Mouse (Mus musculus): ENCODE data around the gene Lpar1. TPM values are rescaled to one million over a fixed set of nuclear protein-coding genes. Genes with fewer than 3 reads are reported as not detected.

The Lpar1 gene
- polyA plus RNA-seq, 1 experiment from 2014 or later: 38.6 TPM

DNA sequence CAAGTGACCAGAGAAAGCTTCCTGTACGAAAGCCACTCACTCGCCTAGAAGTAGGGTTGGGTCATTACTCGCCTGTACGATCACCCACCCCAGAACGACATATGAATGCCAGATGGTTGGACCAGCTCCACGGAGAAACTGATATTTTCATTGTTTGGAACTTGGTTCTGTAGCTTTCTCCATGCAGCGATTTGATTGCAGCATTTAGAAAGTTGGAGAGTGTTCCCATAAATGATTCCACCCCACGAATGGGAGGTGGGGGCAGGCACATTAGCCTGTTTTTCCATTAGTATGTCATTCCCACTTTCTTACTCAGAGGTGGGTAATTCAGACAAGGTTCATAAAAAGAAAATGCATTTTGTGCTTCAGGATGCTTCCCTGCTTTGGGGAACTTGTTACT, 14.8 kb upstream of the Lpar1 start:
- Histone ChIP-seq H3K9me3 (no peaks in the 10 kb centered on the region), H3K36me3 (no peaks in the 10 kb centered on the region)
- 64% methylated on average over 8 of the region's 8 CpGs for WGBS

DNA sequence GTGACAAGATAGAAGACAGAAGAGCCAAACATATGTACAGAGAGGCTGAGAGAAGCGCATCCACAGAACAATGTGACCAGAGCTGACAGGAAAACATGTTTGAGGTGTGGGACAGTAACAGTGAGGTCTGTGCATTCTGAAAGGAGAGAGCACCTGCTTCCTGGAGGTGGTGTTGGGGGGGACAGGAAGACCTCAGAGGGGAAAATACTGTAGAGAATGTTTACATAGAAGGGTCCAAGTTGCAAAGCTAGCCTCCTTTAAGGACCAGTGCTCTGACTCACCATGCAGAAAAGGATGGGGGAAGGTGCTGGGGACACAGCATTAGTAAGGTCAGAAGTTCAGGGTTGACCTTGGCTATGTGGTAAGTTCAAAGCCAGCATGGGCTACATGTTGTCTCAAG, 9.1 kb upstream of the Lpar1 start:
- H3K4me2 ChIP-seq: no peak overlapping the region
- H3K27me3 ChIP-seq: no peaks in the 10 kb centered on the region
- no peaks in the 10 kb centered on the region for H3K4me1 ChIP-seq
- no peak overlapping the region for H3K9ac ChIP-seq
- H3K9me3 ChIP-seq: no peaks in the 10 kb centered on the region
- no peak for ATAC-seq (ENCODE audit: borderline replicate concordance, extremely low read depth, low FRiP score, low TSS enrichment)
- no peaks in the 10 kb centered on the region for H3K36me3 ChIP-seq
- 79% methylated on average over 1 of the region's 1 CpGs for WGBS
- H3K27ac ChIP-seq: no peak overlapping the region
- no peak overlapping the region for H3K4me3 ChIP-seq

More for the DNA sequence above, 14.8 kb upstream of the Lpar1 start:
- Histone ChIP-seq H3K9ac (no peak overlapping the region), H3K27ac (no peak overlapping the region), H3K4me2 (no peak overlapping the region), H3K4me1 (no peaks in the 10 kb centered on the region), H3K27me3 (no peaks in the 10 kb centered on the region), H3K4me3 (no peak overlapping the region)
- no peak for ATAC-seq (ENCODE audit: borderline replicate concordance, extremely low read depth, low FRiP score, low TSS enrichment)

DNA sequence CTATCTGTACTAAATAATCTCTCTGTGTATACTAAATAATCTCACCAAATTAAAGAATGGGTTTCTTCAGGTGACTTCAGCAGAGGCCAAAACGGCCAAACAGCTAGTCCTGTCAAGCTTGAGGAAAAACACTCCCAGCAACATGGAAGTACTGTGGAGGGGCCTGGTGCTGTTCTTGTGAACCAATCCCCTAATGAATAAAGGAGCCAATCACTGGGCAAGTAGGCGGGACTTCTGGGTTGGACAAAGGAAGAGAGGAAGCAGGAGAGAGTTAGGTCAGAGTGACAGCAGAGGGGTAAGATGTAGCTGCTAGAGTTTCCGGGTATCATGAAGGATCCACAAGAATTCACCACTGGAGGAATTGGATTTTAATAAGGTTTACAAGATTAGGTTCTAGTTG, 3.3 kb upstream of the Lpar1 start:
- Histone ChIP-seq H3K36me3 (no peaks in the 10 kb centered on the region), H3K4me2 (no peak overlapping the region), H3K4me3 (no peak overlapping the region), H3K9me3 (no peaks in the 10 kb centered on the region), H3K27me3 (no peaks in the 10 kb centered on the region), H3K9ac (no peak overlapping the region), H3K4me1 (peaks cover 12% of the 10 kb centered on the region), H3K27ac (no peak overlapping the region)
- no peak for ATAC-seq (ENCODE audit: borderline replicate concordance, extremely low read depth, low FRiP score, low TSS enrichment)
- WGBS: 75% methylated on average over 3 of the region's 3 CpGs

DNA sequence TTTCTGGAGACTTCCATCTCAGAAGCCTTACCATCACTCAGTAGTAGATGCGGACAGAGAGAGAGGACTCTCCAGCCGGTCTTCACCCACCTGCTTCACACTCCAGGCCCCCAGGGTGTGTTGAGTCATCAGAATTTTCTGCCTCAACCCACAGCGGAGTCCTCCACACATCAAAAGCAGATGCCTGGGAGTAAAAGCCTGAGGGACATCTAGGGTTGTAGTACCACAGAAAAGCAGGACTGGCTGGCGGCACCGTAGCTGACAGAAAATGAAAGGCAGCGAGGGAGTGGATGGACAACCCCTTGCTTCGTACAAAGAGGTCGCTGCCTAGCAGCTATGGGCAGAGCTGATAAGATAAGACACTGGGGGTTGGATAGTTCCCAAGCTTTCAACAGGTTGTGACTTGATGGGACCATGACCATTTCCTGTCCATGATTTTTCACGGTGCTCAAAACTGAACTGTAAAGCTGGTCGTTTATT, 701 bp upstream of the Lpar1 start:
- no peaks in the 10 kb centered on the region for H3K36me3 ChIP-seq
- H3K27me3 ChIP-seq: no peaks in the 10 kb centered on the region
- peak overlapping the region; percentile 94 for H3K4me2 ChIP-seq
- ATAC-seq (ENCODE audit: borderline replicate concordance, extremely low read depth, low FRiP score, low TSS enrichment): no peak
- peak overlapping the region; percentile 71; the same call in 1 of the 2 replicates for H3K4me3 ChIP-seq
- peaks cover 15% of the 10 kb centered on the region for H3K4me1 ChIP-seq
- peak overlapping the region; percentile 88; the same call in 1 of the 2 replicates for H3K27ac ChIP-seq
- H3K9me3 ChIP-seq: no peaks in the 10 kb centered on the region
- 45% methylated on average over 10 of the region's 10 CpGs for WGBS
- H3K9ac ChIP-seq: no peak overlapping the region

DNA sequence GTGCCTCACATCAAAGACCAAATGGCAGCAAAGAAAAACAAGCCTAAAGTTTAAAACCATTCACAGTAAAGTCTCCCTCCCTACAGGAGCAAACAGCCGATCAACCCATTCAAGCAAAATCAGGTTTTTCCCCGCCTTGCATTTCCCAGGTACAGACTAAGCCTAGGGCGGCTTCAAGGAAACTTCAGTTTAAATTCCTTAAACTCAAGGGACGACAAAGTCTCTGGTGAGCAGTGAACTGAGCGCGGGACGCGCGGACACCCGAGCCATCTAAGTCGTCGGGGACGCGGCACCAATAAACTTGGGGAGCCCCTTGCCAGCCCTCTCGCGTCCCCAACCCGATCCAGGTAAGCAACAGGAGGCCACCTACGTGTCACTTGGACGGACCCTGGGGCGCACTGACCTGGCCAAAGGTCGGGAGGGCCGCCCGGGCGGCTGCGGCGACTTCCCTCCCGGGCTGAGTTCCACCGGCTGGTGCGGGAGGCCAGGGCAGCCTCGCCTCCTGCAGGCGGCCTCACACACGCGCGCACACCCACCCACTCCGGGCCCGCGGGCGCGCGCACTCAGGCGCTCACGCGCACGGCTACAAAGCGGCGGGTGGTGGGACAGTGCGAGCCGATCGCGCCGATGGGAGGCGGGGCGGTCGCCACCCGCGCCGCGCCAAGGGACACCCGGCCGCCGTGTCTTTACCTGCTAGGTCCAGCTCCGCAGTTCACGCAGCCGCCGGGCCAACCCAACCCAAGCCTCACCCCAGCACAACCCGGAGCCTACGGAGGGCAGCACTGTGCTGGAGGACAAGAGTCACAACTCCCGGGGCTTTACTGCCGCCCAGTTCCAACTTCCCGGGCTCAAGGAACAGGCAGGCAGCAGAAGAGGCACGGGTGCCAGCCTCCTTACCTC, 717 bp downstream of the Lpar1 start:
- under 1% methylated on average over 58 of the region's 71 CpGs for WGBS
- ATAC-seq (ENCODE audit: borderline replicate concordance, extremely low read depth, low FRiP score, low TSS enrichment): peak; percentile 91
- peaks cover 23% of the 10 kb centered on the region for H3K4me1 ChIP-seq

DNA sequence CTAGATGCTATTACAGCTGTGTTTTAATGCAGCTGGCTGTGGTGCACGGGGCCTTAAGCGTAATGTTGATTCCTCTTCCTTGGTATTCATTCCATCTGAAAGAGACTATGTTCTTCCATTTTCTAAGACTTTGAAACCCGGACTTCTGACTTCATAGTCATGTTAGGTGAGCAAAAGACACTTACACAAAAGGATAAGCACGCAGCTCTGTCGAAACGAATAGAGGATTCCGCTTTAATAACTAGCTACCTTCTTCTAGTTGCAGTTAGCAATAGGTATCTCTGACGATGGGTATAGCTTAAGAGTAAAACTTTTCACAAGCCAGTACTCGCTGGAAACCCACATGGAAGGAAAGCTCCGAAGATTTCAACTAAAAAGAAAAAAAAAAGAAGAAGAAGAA, 1.5 kb downstream of the Lpar1 start:
- 8% methylated on average over 10 of the region's 10 CpGs for WGBS
- Histone ChIP-seq H3K4me1 (peaks cover 31% of the 10 kb centered on the region), H3K36me3 (no peaks in the 10 kb centered on the region), H3K27me3 (no peaks in the 10 kb centered on the region), H3K4me2 (peak overlapping the region; percentile 94), H3K27ac (peak overlapping the region; percentile 88), H3K9me3 (no peaks in the 10 kb centered on the region), H3K4me3 (peak overlapping the region; percentile 71), H3K9ac (peak overlapping the region; percentile 72)
- ATAC-seq (ENCODE audit: borderline replicate concordance, extremely low read depth, low FRiP score, low TSS enrichment): no peak

More for the DNA sequence above, 717 bp downstream of the Lpar1 start:
- H3K9ac ChIP-seq: peak overlapping the region; percentile 72
- peak overlapping the region; percentile 71 for H3K4me3 ChIP-seq
- peak overlapping the region; percentile 94 for H3K4me2 ChIP-seq
- peak overlapping the region; percentile 88 for H3K27ac ChIP-seq
- H3K9me3 ChIP-seq: no peaks in the 10 kb centered on the region
- H3K36me3 ChIP-seq: no peaks in the 10 kb centered on the region
- no peaks in the 10 kb centered on the region for H3K27me3 ChIP-seq

DNA sequence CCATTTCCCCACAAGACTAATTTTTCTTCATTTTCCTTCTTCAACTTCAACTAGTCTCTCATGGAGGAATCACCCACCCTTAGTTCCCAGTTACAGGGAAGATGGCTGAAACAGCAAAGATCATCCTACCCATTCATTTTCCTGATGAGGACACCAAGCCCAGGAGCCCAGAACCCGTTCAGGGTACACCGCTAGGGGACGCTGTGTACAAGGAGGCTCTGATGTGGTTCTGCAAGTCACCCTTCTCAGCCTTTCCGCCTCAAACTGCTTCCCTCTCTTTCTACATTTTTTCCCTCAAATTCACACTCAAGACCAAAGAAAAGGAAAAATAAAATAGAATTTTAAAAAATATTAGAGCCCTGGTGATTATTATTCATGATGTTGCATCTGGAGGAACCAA, 1.9 kb downstream of the Lpar1 start:
- peak overlapping the region; percentile 88 for H3K27ac ChIP-seq
- 0 out of 2 replicates have a peak overlapping the region, but pooled peaks have one; percentile 72 for H3K9ac ChIP-seq
- H3K4me1 ChIP-seq: peaks cover 32% of the 10 kb centered on the region
- H3K4me2 ChIP-seq: peak overlapping the region; percentile 94
- WGBS: 9% methylated on average over 4 of the region's 4 CpGs
- H3K27me3 ChIP-seq: no peaks in the 10 kb centered on the region
- H3K4me3 ChIP-seq: peak overlapping the region; percentile 71
- ATAC-seq (ENCODE audit: borderline replicate concordance, extremely low read depth, low FRiP score, low TSS enrichment): no peak
- no peaks in the 10 kb centered on the region for H3K36me3 ChIP-seq
- no peaks in the 10 kb centered on the region for H3K9me3 ChIP-seq

DNA sequence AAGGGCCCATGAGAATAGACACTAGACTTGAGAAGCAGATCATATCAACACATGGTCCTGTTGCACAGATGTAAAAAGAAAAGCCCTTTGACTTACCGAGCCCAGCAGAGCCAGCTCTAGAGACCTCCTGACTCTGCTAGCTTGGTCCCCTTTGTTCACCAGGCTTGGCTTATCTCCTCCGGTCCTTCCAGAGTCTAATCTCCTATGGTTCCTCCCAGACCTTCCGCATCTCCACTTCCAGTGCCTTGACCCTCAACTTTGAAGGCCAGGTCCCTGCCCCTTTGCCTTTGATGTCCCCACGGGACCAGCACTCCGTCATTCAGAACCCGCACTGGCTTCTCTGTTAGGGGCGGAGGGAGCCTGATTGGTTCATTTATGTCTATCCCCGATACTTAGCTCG, 6.0 kb downstream of the Lpar1 start:
- WGBS: 61% methylated on average over 9 of the region's 9 CpGs
- Histone ChIP-seq H3K27me3 (no peaks in the 10 kb centered on the region), H3K36me3 (no peaks in the 10 kb centered on the region), H3K9me3 (no peaks in the 10 kb centered on the region), H3K4me2 (no peak overlapping the region), H3K4me1 (peaks cover 37% of the 10 kb centered on the region), H3K27ac (peak overlapping the region; percentile 36; the same call in 1 of the 2 replicates), H3K4me3 (no peak overlapping the region), H3K9ac (no peak overlapping the region)
- no peak for ATAC-seq (ENCODE audit: borderline replicate concordance, extremely low read depth, low FRiP score, low TSS enrichment)

DNA sequence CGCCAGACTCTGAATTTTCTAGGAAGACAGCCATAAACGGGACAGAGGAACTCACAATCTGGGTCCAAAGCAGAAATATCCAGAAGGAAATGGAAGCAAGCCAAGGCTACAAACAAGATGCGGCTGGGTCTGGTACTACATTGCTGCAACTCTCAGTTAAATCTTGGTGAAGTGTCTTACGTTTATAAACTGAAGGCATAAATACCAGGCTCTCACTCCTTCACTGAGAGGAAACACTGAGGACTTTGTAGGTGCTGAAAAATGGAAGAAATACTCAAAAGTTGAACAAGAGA, 6.5 kb downstream of the Lpar1 start:
- no peak; the same call in 1 of the 2 replicates for ATAC-seq (ENCODE audit: borderline replicate concordance, extremely low read depth, low FRiP score, low TSS enrichment)
- Histone ChIP-seq H3K9me3 (no peaks in the 10 kb centered on the region), H3K27ac (peak overlapping the region; percentile 36; the same call in 1 of the 2 replicates), H3K4me2 (no peak overlapping the region), H3K27me3 (no peaks in the 10 kb centered on the region), H3K36me3 (no peaks in the 10 kb centered on the region), H3K4me1 (peaks cover 37% of the 10 kb centered on the region), H3K9ac (no peak overlapping the region), H3K4me3 (no peak overlapping the region)
- WGBS: 26% methylated on average over 4 of the region's 4 CpGs

DNA sequence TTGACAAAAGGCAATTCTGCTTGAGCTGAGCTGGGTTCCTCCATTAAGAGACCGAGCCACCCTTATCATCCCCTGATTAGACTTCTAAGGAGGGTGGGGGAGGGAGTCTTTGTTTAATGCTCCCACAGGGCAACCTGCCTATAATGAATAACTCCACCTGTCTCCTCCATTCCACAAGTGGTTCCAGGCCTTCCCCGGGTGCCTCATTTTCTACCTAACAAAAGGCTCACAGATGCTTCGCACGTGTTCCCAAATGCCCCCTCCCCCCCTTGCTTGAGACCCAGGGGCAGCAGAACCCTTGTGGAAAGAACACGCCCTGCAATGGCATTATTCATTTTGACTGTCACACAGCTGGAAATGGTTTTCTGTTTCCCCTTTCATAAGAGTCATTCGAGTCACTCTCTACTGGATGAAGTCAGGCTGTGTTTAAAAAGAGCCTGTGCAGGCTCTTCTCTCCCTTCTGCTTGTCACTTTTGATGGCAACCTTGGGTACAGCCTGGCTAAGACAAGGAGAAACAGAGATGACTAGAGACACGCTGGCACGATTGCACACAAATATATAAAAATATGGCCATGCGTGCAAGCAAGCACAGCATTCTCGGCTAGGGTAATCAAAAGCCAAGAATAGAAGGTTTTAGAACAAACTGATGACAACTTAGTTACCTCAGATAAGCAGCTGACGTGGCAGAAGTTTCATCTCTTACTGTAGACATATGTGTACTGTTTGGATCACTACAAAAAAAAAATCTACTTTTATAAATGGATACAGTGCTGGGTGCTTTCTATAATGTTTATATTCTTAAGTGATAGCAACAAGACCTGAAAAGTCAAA, 7.0 kb downstream of the Lpar1 start:
- 20% methylated on average over 11 of the region's 11 CpGs for WGBS
- no peak overlapping the region for H3K4me3 ChIP-seq
- H3K9me3 ChIP-seq: no peaks in the 10 kb centered on the region
- peaks cover 35% of the 10 kb centered on the region for H3K4me1 ChIP-seq
- H3K27me3 ChIP-seq: no peaks in the 10 kb centered on the region
- ATAC-seq (ENCODE audit: borderline replicate concordance, extremely low read depth, low FRiP score, low TSS enrichment): peak; percentile 56; the same call in 1 of the 2 replicates
- no peaks in the 10 kb centered on the region for H3K36me3 ChIP-seq
- no peak overlapping the region for H3K9ac ChIP-seq
- peak overlapping the region; percentile 76 for H3K27ac ChIP-seq
- no peak overlapping the region for H3K4me2 ChIP-seq

DNA sequence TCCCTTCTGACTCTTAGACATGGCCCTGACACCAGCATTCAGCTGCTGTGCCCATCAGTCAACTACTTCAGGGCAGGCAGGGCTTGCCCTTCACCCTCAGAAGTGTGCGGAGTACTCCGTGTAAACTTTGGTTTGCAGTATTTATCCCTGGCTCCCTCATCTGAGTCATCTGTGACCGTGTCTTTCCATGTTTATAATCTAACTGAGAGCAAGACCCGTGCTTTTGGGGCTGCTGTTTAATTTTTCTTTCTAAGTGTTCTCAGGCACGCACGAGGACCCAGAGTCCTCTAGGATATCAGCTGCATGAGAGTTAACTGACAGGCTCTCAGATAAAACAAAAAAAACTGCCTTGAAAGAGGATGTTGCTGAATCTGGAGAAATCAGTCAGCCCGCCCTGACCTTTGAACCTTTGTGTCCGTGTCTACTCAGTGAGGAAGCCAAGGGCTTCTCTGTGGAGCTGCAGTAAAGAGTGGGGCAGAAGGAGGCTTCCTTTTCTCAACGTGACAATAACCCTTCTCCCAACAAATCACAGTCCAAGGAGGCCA, 7.7 kb downstream of the Lpar1 start:
- Histone ChIP-seq H3K27ac (peak overlapping the region; percentile 76), H3K9me3 (no peaks in the 10 kb centered on the region), H3K4me2 (no peak overlapping the region), H3K36me3 (no peaks in the 10 kb centered on the region), H3K4me3 (no peak overlapping the region), H3K27me3 (no peaks in the 10 kb centered on the region), H3K4me1 (peaks cover 34% of the 10 kb centered on the region), H3K9ac (no peak overlapping the region)
- 8% methylated on average over 9 of the region's 9 CpGs for WGBS
- ATAC-seq (ENCODE audit: borderline replicate concordance, extremely low read depth, low FRiP score, low TSS enrichment): peak; percentile 72
